Mouse (Mus musculus) spleen, adult 2 months (tissue): ENCODE data around the gene Sema6c. TPM values are rescaled to one million over a fixed set of nuclear protein-coding genes. Genes with fewer than 3 reads are reported as not detected.
A peak's percentile ranks its signal among the peaks of the same experiment; 100 is the strongest.

Experiments used
- DNase-seq, 2 experiments: peaks; one replicate each; pipeline versions ENCODE4 v3.0.0 to v3.0.0-alpha.2; 2012 to 2021; ENCODE audit warnings: low spot score in 2 of 2, low read depth in 1 of 2
- H3K27ac ChIP-seq: fragments of 200-500 bp; 2 replicates; pipeline ENCODE4 v1.5.1; 2012; ENCODE audit warnings: low read length, inconsistent platforms; ENCODE audit not compliant: insufficient read depth
- H3K27me3 ChIP-seq: fragments of 200-500 bp; 2 replicates; pipeline ENCODE4 v1.6.1; 2012; ENCODE audit warnings: mild to moderate bottlenecking, moderate library complexity, low read length, inconsistent platforms; ENCODE audit not compliant: control insufficient read depth, insufficient read depth
- H3K36me3 ChIP-seq: fragments of 200-500 bp; 2 replicates; pipeline ENCODE4 v1.6.1; 2012; ENCODE audit warnings: mild to moderate bottlenecking, low read length, inconsistent platforms; ENCODE audit not compliant: control insufficient read depth, insufficient read depth
- H3K4me1 ChIP-seq: fragments of 200-500 bp; 2 replicates; pipeline ENCODE4 v1.6.1; 2011; ENCODE audit warnings: inconsistent platforms; ENCODE audit not compliant: control insufficient read depth, insufficient read depth, insufficient read length
- H3K4me3 ChIP-seq: fragments of 200-500 bp; 2 replicates; pipeline ENCODE4 v1.5.1; 2011; ENCODE audit warnings: mild to moderate bottlenecking, inconsistent platforms; ENCODE audit not compliant: insufficient read depth, insufficient read length; ENCODE audit errors: extremely low read depth
- CTCF ChIP-seq: fragments of 200-500 bp; IDR thresholded peaks from 2 replicates; pipeline ENCODE4 v1.5.1; 2011; ENCODE audit warnings: mild to moderate bottlenecking, inconsistent platforms; ENCODE audit not compliant: insufficient read depth, insufficient read length, insufficient replicate concordance; ENCODE audit errors: extremely low read depth
- POLR2A ChIP-seq: fragments of 200-500 bp; IDR thresholded peaks from 2 replicates; pipeline ENCODE4 v1.6.1; 2011; ENCODE audit warnings: low read depth, low read length, inconsistent platforms
- WGBS: fragments of 180-500 bp; shearing (Covaris S2); methylation state at CpG from one replicate; pipeline ENCODE4 v1.1.7; 2018; 5-methylcytosine and 5-hydroxymethylcytosine counted together
- polyA plus RNA-seq: library from polyadenylated mRNA; depleted of rRNA; stranded (reverse); fragments of >200 nt; gene quantifications from 2 replicates; pipeline ENCODE4 v1.2.3, GENCODE M21; 2012

Sema6c gene
- polyA plus RNA-seq, 1 experiment: 2.2 TPM

DNA sequence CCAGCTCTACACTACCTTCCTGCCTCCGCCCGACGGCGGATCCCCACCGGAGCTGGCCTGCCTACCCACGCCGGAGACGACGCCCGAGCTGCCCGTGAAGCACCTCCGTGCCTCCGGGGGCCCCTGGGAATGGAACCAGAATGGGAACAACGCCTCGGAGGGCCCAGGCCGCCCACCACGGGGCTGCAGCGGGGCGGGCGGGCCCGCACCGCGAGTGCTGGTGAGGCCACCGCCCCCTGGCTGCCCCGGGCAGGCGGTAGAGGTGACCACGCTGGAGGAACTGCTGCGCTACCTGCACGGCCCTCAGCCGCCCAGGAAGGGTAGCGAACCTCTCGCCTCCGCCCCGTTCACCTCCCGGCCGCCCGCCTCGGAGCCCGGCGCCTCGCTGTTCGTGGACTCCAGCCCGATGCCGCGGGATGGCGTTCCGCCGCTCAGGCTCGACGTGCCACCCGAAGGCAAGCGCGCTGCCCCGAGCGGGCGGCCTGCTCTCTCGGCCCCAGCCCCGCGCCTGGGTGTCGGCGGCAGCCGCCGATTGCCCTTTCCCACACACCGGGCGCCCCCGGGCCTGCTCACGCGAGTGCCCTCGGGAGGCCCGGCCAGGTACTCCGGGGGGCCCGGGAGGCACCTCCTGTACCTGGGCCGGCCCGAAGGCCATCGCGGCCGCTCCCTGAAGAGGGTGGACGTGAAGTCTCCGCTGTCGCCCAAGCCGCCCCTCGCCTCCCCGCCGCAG is 12.4 kb downstream of the Sema6c start:
- WGBS: 50% methylated on average over 82 of the region's 84 CpGs
- DNase-seq: no peak
- Histone ChIP-seq H3K27me3 (peaks cover 14% of the 10 kb centered on the region), H3K4me3 (no peak overlapping the region), H3K36me3 (no peaks in the 10 kb centered on the region), H3K4me1 (peaks cover 7% of the 10 kb centered on the region), H3K27ac (no peak overlapping the region)
- no peak for TF ChIP-seq CTCF
- TF ChIP-seq POLR2A: no peak

DNA sequence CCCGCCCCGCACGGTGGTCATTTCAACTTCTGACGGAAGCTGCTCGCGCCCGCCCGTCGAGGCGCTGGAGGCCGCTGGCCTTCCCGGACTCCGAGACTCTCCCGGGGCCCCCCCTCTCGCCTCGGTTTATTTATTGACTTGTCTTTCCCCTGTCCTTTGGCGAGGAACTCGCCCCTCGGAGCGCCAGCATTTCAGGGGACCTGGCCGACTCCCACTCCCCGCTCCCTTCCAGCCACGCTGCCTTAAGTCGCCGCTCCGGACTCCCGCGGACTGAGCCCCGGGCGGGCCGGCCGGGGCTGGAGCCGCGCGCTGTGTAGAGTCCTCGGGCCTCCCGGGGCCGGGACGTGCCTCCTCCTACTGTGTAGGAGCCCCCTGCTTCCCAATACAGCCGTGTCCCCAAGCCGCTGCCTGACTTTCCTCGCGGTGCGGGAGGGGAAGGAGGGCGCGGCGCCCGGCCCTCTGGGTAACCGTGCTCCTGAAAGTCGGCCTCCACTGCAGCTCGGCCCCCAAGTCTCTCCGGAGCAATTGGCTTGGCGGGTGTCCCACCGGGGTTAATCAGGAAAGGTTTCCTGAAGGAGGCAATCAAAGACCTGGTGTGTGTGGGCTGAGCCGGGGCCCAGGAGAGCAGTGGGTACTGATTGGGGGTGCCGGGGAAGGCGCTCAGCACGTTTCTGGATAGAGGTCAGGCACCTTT is 13.1 kb downstream of the Sema6c start:
- H3K4me1 ChIP-seq: peaks cover 7% of the 10 kb centered on the region
- TF ChIP-seq CTCF: no peak
- TF ChIP-seq POLR2A: no peak
- no peaks in the 10 kb centered on the region for H3K36me3 ChIP-seq
- H3K27ac ChIP-seq: no peak overlapping the region
- peak overlapping the region; percentile 24; the same call in 1 of the 2 replicates for H3K4me3 ChIP-seq
- DNase-seq: no peak
- peaks cover 14% of the 10 kb centered on the region for H3K27me3 ChIP-seq
- 9% methylated on average over 58 of the region's 58 CpGs for WGBS

DNA sequence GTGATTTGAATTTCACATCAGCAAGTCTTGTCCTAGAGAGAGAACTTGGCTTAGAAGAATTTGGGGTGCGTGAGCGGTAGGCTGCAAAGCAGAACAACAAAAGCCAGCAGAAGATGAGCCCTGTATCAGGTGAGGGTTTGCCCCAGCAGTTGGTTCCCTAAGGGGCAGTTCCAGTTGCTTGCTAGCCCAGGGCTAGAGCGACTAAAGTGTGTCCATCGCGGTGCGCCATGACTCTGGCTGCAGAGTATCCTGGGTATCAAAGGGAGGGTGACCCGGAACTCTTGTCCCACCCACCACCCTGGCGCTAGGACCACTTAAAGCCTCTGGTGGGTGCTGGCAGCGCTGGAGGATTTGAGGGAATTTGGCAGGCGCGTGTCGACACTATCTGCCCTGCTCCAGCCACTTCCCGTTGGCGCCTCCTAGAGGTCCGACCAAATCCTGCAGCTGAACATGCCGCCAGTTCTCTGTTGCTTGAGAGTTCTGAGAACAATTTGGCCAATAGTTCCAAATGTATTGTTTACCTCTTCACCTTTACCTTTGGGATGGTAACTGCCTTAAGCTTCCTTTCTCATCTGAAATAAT is 13.8 kb downstream of the Sema6c start:
- TF ChIP-seq CTCF (peak; percentile 90), POLR2A (no peak)
- peaks cover 14% of the 10 kb centered on the region for H3K27me3 ChIP-seq
- H3K4me3 ChIP-seq: peak overlapping the region; percentile 25; the same call in 1 of the 2 replicates

DNA sequence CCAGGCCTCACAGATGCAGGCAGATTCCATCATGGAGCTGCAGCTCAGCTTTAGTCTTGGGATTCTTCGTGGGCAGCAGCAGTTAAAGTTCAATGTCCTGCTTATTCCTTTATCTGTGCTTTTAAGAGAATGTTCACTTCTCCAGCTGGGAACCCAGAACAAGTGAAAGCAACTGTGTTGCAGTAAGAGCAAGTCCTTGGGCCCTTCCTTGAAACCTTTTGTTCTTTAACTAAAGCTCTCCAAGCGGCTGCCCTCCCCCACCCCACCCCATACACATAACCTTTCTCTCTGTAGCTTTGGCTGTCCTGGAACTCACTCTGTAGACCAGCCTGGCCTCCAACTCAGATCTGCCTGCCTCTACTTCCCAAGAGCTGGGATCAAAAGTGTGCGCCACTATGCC is 16.2 kb downstream of the Sema6c start:
- peaks cover 14% of the 10 kb centered on the region for H3K27me3 ChIP-seq
- no peaks in the 10 kb centered on the region for H3K36me3 ChIP-seq
- no peak overlapping the region for H3K27ac ChIP-seq
- no peak overlapping the region for H3K4me3 ChIP-seq
- H3K4me1 ChIP-seq: peaks cover 7% of the 10 kb centered on the region
- WGBS: 87% methylated on average over 3 of the region's 3 CpGs
- TF ChIP-seq CTCF: no peak
- TF ChIP-seq POLR2A: no peak
- no peak for DNase-seq

More for the DNA sequence above, 13.8 kb downstream of the Sema6c start:
- peak; percentile 56 to 87 for DNase-seq
- 6% methylated on average over 16 of the region's 16 CpGs for WGBS
- H3K36me3 ChIP-seq: no peaks in the 10 kb centered on the region
- peaks cover 7% of the 10 kb centered on the region for H3K4me1 ChIP-seq
- H3K27ac ChIP-seq: no peak overlapping the region

DNA sequence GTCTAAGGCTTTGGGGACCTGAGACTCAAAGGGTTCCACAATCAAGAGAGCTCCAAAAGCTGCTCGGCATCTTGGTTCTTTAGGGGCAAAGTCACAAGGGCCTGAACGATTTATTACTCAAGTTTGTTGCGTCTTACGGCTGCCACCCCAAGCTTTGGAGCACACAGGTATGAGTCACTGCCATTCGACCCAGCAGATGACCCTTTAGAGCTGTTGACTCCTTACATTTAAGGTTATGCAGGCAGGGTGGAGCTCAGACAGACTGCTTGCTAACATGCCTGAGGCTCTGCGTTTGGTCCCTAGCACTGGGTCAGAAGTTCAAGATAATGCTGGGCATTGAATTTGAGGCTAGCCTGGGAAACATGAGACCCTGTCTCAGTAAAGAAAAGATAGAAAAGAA is 17.3 kb downstream of the Sema6c start:
- Histone ChIP-seq H3K4me1 (peaks cover 7% of the 10 kb centered on the region), H3K27me3 (peaks cover 12% of the 10 kb centered on the region), H3K27ac (no peak overlapping the region), H3K36me3 (no peaks in the 10 kb centered on the region; the same call in 1 of the 2 replicates), H3K4me3 (no peak overlapping the region)
- no peak for TF ChIP-seq POLR2A
- no peak for TF ChIP-seq CTCF
- WGBS: 80% methylated on average over 6 of the region's 6 CpGs
- no peak for DNase-seq

- Histone ChIP-seq H3K27ac (no peak overlapping the region), H3K27me3 (no peaks in the 10 kb centered on the region), H3K4me1 (no peaks in the 10 kb centered on the region; the same call in 1 of the 2 replicates), H3K4me3 (no peak overlapping the region), H3K36me3 (peaks cover 3% of the 10 kb centered on the region; the same call in 1 of the 2 replicates)
- no peak for DNase-seq
- 88% methylated on average over 5 of the region's 5 CpGs for WGBS
- no peak for TF ChIP-seq POLR2A
- TF ChIP-seq CTCF: no peak
Observed at GRCm38 (mm10) chr3:95178948-95179347, 18.7 kb downstream of the Sema6c start.
